Mouse (Mus musculus) stomach, postnatal 0 days (tissue): ENCODE data around the gene Nudt2.

Experiments
- CTCF ChIP-seq: IDR thresholded peaks from 2 replicates; pipeline ENCODE4 v1.5.1; 2016; ENCODE audit warnings: antibody characterized with exemption, low read depth, mild to moderate bottlenecking, moderate library complexity
- EP300 ChIP-seq: optimal IDR thresholded peaks from 2 replicates; pipeline ENCODE3; 2016; ENCODE audit warnings: antibody characterized with exemption

GRCm38 (mm10) chr4:41513309-41513708 lies 48.4 kb downstream of the Nudt2 start:
- TF ChIP-seq EP300 = no peak
- no peak for TF ChIP-seq CTCF
